Mouse (Mus musculus): Measurements from ENCODE around the gene Dnajb4. TPM values are rescaled to one million over a fixed set of nuclear protein-coding genes. Genes with fewer than 3 reads are reported as not detected.
"Not testable (repeated sequence)": the region's sequence is repeated elsewhere in the genome, so short reads cannot be mapped to it uniquely, and the experiment has no call there.

The Dnajb4 gene
- polyA plus RNA-seq, 1 experiment from 2014 or later = 27.4 TPM

DNA sequence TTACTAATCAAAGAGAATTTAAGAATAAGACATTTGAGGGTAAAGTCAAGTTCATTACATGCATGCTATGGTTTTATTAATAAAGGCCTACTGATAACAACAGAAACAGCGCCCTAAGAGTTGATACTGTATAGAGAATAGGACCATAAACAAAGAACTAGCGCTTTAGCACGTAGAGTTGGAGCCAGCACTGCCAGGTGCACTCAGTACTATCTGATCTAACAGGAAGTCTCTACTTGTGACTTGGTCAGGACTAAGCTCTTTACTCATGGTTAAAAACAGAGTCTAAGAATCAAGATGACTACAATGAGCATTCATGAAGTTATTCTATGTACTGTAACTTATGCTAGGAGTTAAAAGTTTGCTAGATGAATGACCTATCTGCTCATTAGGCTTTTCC, 5.5 kb downstream of the Dnajb4 start:
- Histone ChIP-seq H3K9me3 (no peaks in the 10 kb centered on the region), H3K4me3 (no peak overlapping the region), H3K27me3 (no peaks in the 10 kb centered on the region), H3K4me2 (replicated peaks) (no peak overlapping the region), H3K4me1 (peaks cover 7% of the 10 kb centered on the region), H3K27ac (replicated peaks) (no peak overlapping the region), H3K9ac (replicated peaks) (no peak overlapping the region), H3K36me3 (no peaks in the 10 kb centered on the region)
- WGBS = 80% methylated on average over 3 of the region's 3 CpGs
- no peak for ATAC-seq (ENCODE audit: low FRiP score, low read depth)

- H3K36me3 ChIP-seq = no peaks in the 10 kb centered on the region
- peaks cover 5% of the 10 kb centered on the region for H3K4me1 ChIP-seq
- no peak overlapping the region for H3K27ac ChIP-seq (replicated peaks)
- no peak overlapping the region for H3K4me2 ChIP-seq (replicated peaks)
- no peak overlapping the region for H3K4me3 ChIP-seq
- H3K27me3 ChIP-seq = no peaks in the 10 kb centered on the region
- 70% methylated on average over 3 of the region's 3 CpGs for WGBS
- ATAC-seq (ENCODE audit: low FRiP score, low read depth) = no peak
- no peaks in the 10 kb centered on the region for H3K9me3 ChIP-seq
- H3K9ac ChIP-seq (replicated peaks) = no peak overlapping the region
Observed at GRCm38 (mm10) chr3:152203996-152204395, 6.1 kb downstream of the Dnajb4 start.

DNA sequence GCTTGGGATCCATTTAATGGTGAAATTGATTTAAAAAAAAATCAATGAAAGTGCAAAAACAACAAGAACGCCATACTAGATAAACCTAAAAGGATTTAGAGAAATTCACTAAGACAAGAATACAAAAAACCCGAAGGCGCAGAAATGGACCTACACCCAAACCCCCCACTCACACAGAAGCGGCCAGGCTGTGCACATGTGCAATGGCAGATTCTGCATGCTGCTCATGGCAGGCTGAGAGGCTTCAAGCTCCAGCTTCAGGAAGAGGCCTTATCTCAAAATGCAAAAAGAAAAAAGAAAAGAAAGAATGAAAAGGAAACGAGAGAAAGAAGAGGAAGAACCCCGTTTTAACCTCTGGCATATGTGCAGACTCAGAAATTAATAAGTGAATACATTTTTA, 6.7 kb downstream of the Dnajb4 start:
- H3K36me3 ChIP-seq = no peaks in the 10 kb centered on the region
- H3K27ac ChIP-seq (replicated peaks) = no peak overlapping the region
- no peak overlapping the region for H3K4me2 ChIP-seq (replicated peaks)
- H3K27me3 ChIP-seq = no peaks in the 10 kb centered on the region
- H3K4me1 ChIP-seq = peaks cover 1% of the 10 kb centered on the region
- no peak overlapping the region for H3K9ac ChIP-seq (replicated peaks)
- no peak overlapping the region for H3K4me3 ChIP-seq
- 87% methylated on average over 6 of the region's 6 CpGs for WGBS
- ATAC-seq (ENCODE audit: low FRiP score, low read depth) = no peak
- no peaks in the 10 kb centered on the region for H3K9me3 ChIP-seq

- H3K9ac ChIP-seq (replicated peaks) = no peak overlapping the region
- no peak overlapping the region for H3K4me3 ChIP-seq
- H3K36me3 ChIP-seq = no peaks in the 10 kb centered on the region
- H3K9me3 ChIP-seq = no peaks in the 10 kb centered on the region
- no peak for ATAC-seq (ENCODE audit: low FRiP score, low read depth)
- no peak overlapping the region for H3K4me2 ChIP-seq (replicated peaks)
- H3K27ac ChIP-seq (replicated peaks) = no peak overlapping the region
- H3K27me3 ChIP-seq = no peaks in the 10 kb centered on the region
- no peaks in the 10 kb centered on the region for H3K4me1 ChIP-seq
Observed at GRCm38 (mm10) chr3:152202942-152203341, 7.2 kb downstream of the Dnajb4 start.

- Histone ChIP-seq H3K4me1 (no peaks in the 10 kb centered on the region), H3K9ac (replicated peaks) (no peak overlapping the region), H3K27me3 (no peaks in the 10 kb centered on the region), H3K27ac (replicated peaks) (no peak overlapping the region), H3K9me3 (no peaks in the 10 kb centered on the region), H3K36me3 (no peaks in the 10 kb centered on the region), H3K4me2 (replicated peaks) (no peak overlapping the region), H3K4me3 (no peak overlapping the region)
- 83% methylated on average over 2 of the region's 2 CpGs for WGBS
- ATAC-seq (ENCODE audit: low FRiP score, low read depth) = no peak
Observed at GRCm38 (mm10) chr3:152201651-152202050, 8.5 kb downstream of the Dnajb4 start.

DNA sequence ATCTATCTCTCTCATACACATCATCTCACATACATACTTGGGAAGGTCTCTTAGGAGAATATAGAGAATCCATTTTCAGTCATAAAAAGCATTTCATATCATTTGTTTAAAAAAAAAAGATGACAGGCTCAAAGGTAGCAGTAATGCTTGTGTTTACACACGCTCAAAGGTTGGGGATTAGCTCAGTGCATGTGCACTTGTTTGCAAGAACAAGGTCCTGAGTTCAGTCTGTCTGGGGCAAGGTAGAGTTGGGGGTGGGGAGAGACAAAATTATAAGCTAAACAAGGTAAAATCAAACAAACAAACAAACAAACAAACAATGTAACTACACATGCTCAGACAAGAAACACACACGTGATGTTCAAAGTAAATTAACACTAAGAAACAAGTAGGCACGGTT, 8.9 kb downstream of the Dnajb4 start:
- Histone ChIP-seq H3K4me2 (replicated peaks) (no peak overlapping the region), H3K9me3 (no peaks in the 10 kb centered on the region), H3K27ac (replicated peaks) (no peak overlapping the region), H3K4me1 (no peaks in the 10 kb centered on the region), H3K36me3 (no peaks in the 10 kb centered on the region), H3K9ac (replicated peaks) (no peak overlapping the region), H3K27me3 (no peaks in the 10 kb centered on the region), H3K4me3 (no peak overlapping the region)
- no peak for ATAC-seq (ENCODE audit: low FRiP score, low read depth)
- WGBS = 88% methylated on average over 3 of the region's 3 CpGs

- no peak overlapping the region for H3K9ac ChIP-seq (replicated peaks)
- ATAC-seq (ENCODE audit: low FRiP score, low read depth) = no peak
Observed at GRCm38 (mm10) chr3:152199125-152199524, 11.0 kb downstream of the Dnajb4 start.

GRCm38 (mm10) chr3:152197246-152197645, 12.9 kb downstream of the Dnajb4 start:
- not testable (repeated sequence) for H3K27ac ChIP-seq (replicated peaks); H3K9me3 ChIP-seq; ATAC-seq (ENCODE audit: low FRiP score, low read depth); H3K4me2 ChIP-seq (replicated peaks); H3K9ac ChIP-seq (replicated peaks); H3K27me3 ChIP-seq; H3K36me3 ChIP-seq; H3K4me3 ChIP-seq; H3K4me1 ChIP-seq
- 44% methylated on average over 2 of the region's 2 CpGs for WGBS

More at GRCm38 (mm10) chr3:152199125-152199524, 11.0 kb downstream of the Dnajb4 start:
- Histone ChIP-seq H3K27ac (replicated peaks) (no peak overlapping the region), H3K36me3 (no peaks in the 10 kb centered on the region), H3K9me3 (no peaks in the 10 kb centered on the region), H3K27me3 (no peaks in the 10 kb centered on the region), H3K4me2 (replicated peaks) (no peak overlapping the region), H3K4me3 (no peak overlapping the region), H3K4me1 (no peaks in the 10 kb centered on the region)
- WGBS = 57% methylated on average over 3 of the region's 3 CpGs

DNA sequence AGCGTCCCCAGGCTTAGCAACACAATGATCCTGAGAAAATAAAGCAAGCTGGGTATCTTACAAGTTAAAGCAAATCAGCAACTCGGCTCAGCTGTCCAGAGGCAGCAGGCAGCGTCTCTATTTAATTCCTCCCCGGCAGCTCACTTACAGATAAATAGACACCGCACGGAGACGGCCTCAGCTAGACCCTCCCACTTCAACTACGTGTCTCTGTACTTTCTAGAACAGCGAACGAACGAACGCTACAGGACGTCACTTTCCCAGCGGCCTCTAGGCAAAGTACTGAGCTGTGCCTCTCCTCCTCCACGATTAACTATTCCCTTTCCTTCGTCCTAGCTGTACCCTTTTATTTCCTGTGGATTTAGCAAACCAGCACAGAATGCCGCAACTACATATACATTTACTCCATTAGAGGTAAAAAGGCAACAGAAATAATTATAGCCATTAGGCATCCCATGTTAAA, 16.4 kb downstream of the Dnajb4 start:
- H3K4me1 ChIP-seq = peaks cover 13% of the 10 kb centered on the region
- peak overlapping the region; percentile 52 for H3K9ac ChIP-seq (replicated peaks)
- no peaks in the 10 kb centered on the region for H3K9me3 ChIP-seq
- peak overlapping the region; percentile 66 for H3K27ac ChIP-seq (replicated peaks)
- ATAC-seq (ENCODE audit: low FRiP score, low read depth) = peak; percentile 96
- peak overlapping the region; percentile 59 for H3K4me2 ChIP-seq (replicated peaks)
- no peaks in the 10 kb centered on the region for H3K36me3 ChIP-seq
- no peaks in the 10 kb centered on the region for H3K27me3 ChIP-seq
- 1% methylated on average over 17 of the region's 17 CpGs for WGBS
- H3K4me3 ChIP-seq = peak overlapping the region; percentile 43

DNA sequence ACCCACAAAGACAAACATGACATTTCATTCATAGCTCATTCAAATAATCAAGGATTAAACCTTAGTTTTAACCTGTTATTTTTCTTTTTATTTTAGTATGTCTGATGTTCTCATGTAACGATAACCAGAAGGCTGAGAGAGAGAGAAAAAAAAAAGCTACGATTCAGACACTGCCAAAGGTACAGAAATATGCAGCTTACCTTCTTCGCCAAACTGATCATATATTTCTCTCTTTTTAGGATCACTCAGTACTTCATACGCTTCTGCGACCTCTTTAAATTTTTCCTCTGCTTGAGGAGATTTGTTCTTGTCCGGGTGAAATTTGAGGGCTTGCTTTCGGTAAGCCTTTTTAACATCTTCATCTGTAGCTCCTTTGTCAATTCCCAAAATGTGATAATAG, 16.9 kb downstream of the Dnajb4 start:
- Histone ChIP-seq H3K4me1 (peaks cover 13% of the 10 kb centered on the region), H3K27ac (replicated peaks) (peak overlapping the region; percentile 66), H3K9ac (replicated peaks) (peak overlapping the region; percentile 52), H3K27me3 (no peaks in the 10 kb centered on the region), H3K4me2 (replicated peaks) (peak overlapping the region; percentile 59), H3K4me3 (peak overlapping the region; percentile 43), H3K36me3 (no peaks in the 10 kb centered on the region), H3K9me3 (no peaks in the 10 kb centered on the region)
- WGBS = 19% methylated on average over 7 of the region's 7 CpGs
- no peak for ATAC-seq (ENCODE audit: low FRiP score, low read depth)

DNA sequence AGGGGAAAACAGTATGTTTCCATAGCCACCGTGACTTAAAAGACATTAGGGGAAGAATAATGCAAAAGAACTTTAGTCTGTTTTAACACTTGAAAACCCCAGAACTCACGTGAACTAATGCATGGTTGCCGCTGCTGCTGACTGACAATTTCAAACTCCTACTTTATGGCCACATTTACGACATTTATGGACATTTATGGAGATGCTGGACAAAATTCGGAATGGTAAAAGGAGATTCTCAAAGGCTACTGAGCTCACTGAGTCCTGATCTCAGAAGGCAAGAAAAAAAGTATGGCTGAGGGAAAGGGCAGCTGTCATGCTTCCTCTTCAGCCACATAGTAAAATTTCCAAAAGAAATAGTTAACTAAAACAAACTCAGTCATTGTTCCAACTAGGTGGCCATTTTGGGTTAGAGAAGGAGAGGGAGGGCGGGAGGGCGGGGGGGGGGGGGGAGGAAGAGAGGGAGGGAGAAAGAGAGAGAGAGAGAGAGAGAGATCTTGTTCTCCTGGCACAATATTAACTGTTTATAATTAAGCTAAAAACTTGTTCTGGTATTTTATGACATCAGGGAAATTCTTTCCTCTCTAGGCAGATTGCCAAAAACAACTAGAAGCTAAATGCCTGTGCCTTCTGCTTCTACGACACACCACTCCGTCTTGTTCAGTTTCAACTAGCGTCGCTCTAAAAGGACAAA, 17.7 kb downstream of the Dnajb4 start:
- ATAC-seq (ENCODE audit: low FRiP score, low read depth) = no peak
- Histone ChIP-seq H3K27me3 (no peaks in the 10 kb centered on the region), H3K4me2 (replicated peaks) (peak overlapping the region; percentile 46), H3K36me3 (no peaks in the 10 kb centered on the region), H3K27ac (replicated peaks) (no peak overlapping the region), H3K9me3 (no peaks in the 10 kb centered on the region), H3K4me3 (peak overlapping the region; percentile 27), H3K4me1 (peaks cover 13% of the 10 kb centered on the region), H3K9ac (replicated peaks) (no peak overlapping the region; the same call in 1 of the 2 replicates)
- WGBS = 57% methylated on average over 9 of the region's 11 CpGs

- Histone ChIP-seq H3K27me3 (no peaks in the 10 kb centered on the region), H3K36me3 (no peaks in the 10 kb centered on the region), H3K4me3 (peak overlapping the region; percentile 27), H3K4me1 (peaks cover 13% of the 10 kb centered on the region), H3K27ac (replicated peaks) (no peak overlapping the region), H3K4me2 (replicated peaks) (peak overlapping the region; percentile 46), H3K9ac (replicated peaks) (no peak overlapping the region), H3K9me3 (no peaks in the 10 kb centered on the region)
- ATAC-seq (ENCODE audit: low FRiP score, low read depth) = no peak
- WGBS = 48% methylated on average over 6 of the region's 6 CpGs
Observed at GRCm38 (mm10) chr3:152191791-152192237, 18.3 kb downstream of the Dnajb4 start.
